8 mouse cellular contexts compared by ENCODE assay signal in genomic region chr13:69509391-69510244, GRCm38 (mm10). TPM values are rescaled to one million over a fixed set of nuclear protein-coding genes. Genes with fewer than 3 reads are reported as not detected.
DNase-seq lines count a peak whose midpoint lies in the region; ATAC-seq lines count a peak whose summit lies in the region.

No protein-coding gene starts in this region.

- H3K27me3 ChIP-seq in hindbrain, embryonic 11.5 days (ENCODE audit: control insufficient read depth, insufficient read depth, low read length), result no peaks in the 10 kb centered on the region
- no peaks in the 10 kb centered on the region for H3K27me3 ChIP-seq in hindbrain, embryonic 10.5 days (ENCODE audit: insufficient read depth, poor library complexity, severe bottlenecking)
- H3K27me3 ChIP-seq in embryonic facial prominence, embryonic 14.5 days (replicated peaks; ENCODE audit: control insufficient read depth, insufficient read depth, low read length), result no peaks in the 10 kb centered on the region
- no peaks in the 10 kb centered on the region for H3K27me3 ChIP-seq in lung, embryonic 16.5 days (ENCODE audit: control insufficient read depth, insufficient read depth, low read depth, low read length)
- no peaks in the 10 kb centered on the region for H3K27me3 ChIP-seq in stomach, embryonic 16.5 days (ENCODE audit: control insufficient read depth, insufficient read depth, low read length)

- no peaks in the 10 kb centered on the region for H3K9me3 ChIP-seq in hindbrain, embryonic 11.5 days (ENCODE audit: control insufficient read depth, low read length)
- H3K9me3 ChIP-seq in hindbrain, embryonic 10.5 days, result no peaks in the 10 kb centered on the region
- H3K9me3 ChIP-seq in embryonic facial prominence, embryonic 14.5 days (ENCODE audit: control insufficient read depth, low read length), result no peaks in the 10 kb centered on the region
- H3K9me3 ChIP-seq in lung, embryonic 16.5 days (ENCODE audit: control insufficient read depth, low read length), result no peaks in the 10 kb centered on the region
- H3K9me3 ChIP-seq in stomach, embryonic 16.5 days (replicated peaks; ENCODE audit: control insufficient read depth, low read length), result no peaks in the 10 kb centered on the region

- no peak overlapping the region for H3K9ac ChIP-seq in hindbrain, embryonic 11.5 days (ENCODE audit: low read depth, low read length)
- no peak overlapping the region for H3K9ac ChIP-seq in embryonic facial prominence, embryonic 14.5 days (ENCODE audit: low read depth, low read length)
- H3K9ac ChIP-seq in lung, embryonic 16.5 days (ENCODE audit: low read length), result no peak overlapping the region
- no peak overlapping the region for H3K9ac ChIP-seq in stomach, embryonic 16.5 days (ENCODE audit: low read length)

- no peaks in the 10 kb centered on the region for H3K4me1 ChIP-seq in hindbrain, embryonic 11.5 days (replicated peaks; ENCODE audit: control insufficient read depth, insufficient read depth, low read length)
- H3K4me1 ChIP-seq in hindbrain, embryonic 10.5 days (replicated peaks), result no peaks in the 10 kb centered on the region
- no peaks in the 10 kb centered on the region for H3K4me1 ChIP-seq in embryonic facial prominence, embryonic 14.5 days (ENCODE audit: control insufficient read depth, insufficient read depth, low read length)
- H3K4me1 ChIP-seq in lung, embryonic 16.5 days (replicated peaks; ENCODE audit: control insufficient read depth, insufficient read depth, low read length), result no peaks in the 10 kb centered on the region
- no peaks in the 10 kb centered on the region for H3K4me1 ChIP-seq in stomach, embryonic 16.5 days (ENCODE audit: control insufficient read depth, insufficient read depth, low read length)

- peaks cover 8% of the 10 kb centered on the region; the same call in 1 of the 2 replicates for H3K36me3 ChIP-seq in hindbrain, embryonic 11.5 days (ENCODE audit: control insufficient read depth, insufficient read depth, low read length)
- H3K36me3 ChIP-seq in hindbrain, embryonic 10.5 days, result peaks cover 87% of the 10 kb centered on the region
- H3K36me3 ChIP-seq in embryonic facial prominence, embryonic 14.5 days (ENCODE audit: control insufficient read depth, insufficient read depth, low read length), result peaks cover 75% of the 10 kb centered on the region
- H3K36me3 ChIP-seq in lung, embryonic 16.5 days (ENCODE audit: control insufficient read depth, insufficient read depth, low read length), result peaks cover 41% of the 10 kb centered on the region
- H3K36me3 ChIP-seq in stomach, embryonic 16.5 days (ENCODE audit: control insufficient read depth, insufficient read depth, low read length), result peaks cover 9% of the 10 kb centered on the region

- H3K4me3 ChIP-seq in hindbrain, embryonic 11.5 days (ENCODE audit: low read depth, low read length), result no peak overlapping the region
- no peak overlapping the region for H3K4me3 ChIP-seq in hindbrain, embryonic 10.5 days
- no peak overlapping the region for H3K4me3 ChIP-seq in embryonic facial prominence, embryonic 14.5 days (ENCODE audit: low read depth, low read length)
- H3K4me3 ChIP-seq in lung, embryonic 16.5 days (ENCODE audit: low read length), result no peak overlapping the region
- H3K4me3 ChIP-seq in stomach, embryonic 16.5 days (replicated peaks; ENCODE audit: low read length), result no peak overlapping the region

- DNase-seq in hindbrain, embryonic 11.5 days (ENCODE audit: low spot score), result peak; percentile 51
- DNase-seq in hindbrain, embryonic 10.5 days (ENCODE audit: low spot score), result no peak
- peak; percentile 36 for DNase-seq in ES-CJ7 (ENCODE audit: low read depth, low spot score)
- peak; percentile 85 for DNase-seq in embryonic facial prominence, embryonic 14.5 days (ENCODE audit: low spot score)
- no peak for DNase-seq in testis, postnatal 14 days (ENCODE audit: low spot score)
- no peak for DNase-seq in thymus, postnatal 4 days

- 66% methylated on average over 9 of the region's 9 CpGs for WGBS in hindbrain, embryonic 11.5 days
- 68% methylated on average over 9 of the region's 9 CpGs for WGBS in hindbrain, embryonic 10.5 days
- 53% methylated on average over 9 of the region's 9 CpGs for WGBS in embryonic facial prominence, embryonic 14.5 days
- 61% methylated on average over 9 of the region's 9 CpGs for WGBS in lung, embryonic 16.5 days
- WGBS in stomach, embryonic 16.5 days, result 60% methylated on average over 9 of the region's 9 CpGs

- no peak overlapping the region for H3K27ac ChIP-seq in hindbrain, embryonic 11.5 days (ENCODE audit: low read depth, low read length)
- H3K27ac ChIP-seq in hindbrain, embryonic 10.5 days, result no peak overlapping the region
- H3K27ac ChIP-seq in embryonic facial prominence, embryonic 14.5 days (replicated peaks; ENCODE audit: low read depth, low read length), result no peak overlapping the region
- H3K27ac ChIP-seq in lung, embryonic 16.5 days (ENCODE audit: low read length), result no peak overlapping the region
- no peak overlapping the region for H3K27ac ChIP-seq in stomach, embryonic 16.5 days (ENCODE audit: low read length)

- no peak overlapping the region for H3K4me2 ChIP-seq in hindbrain, embryonic 11.5 days (replicated peaks; ENCODE audit: low read depth, low read length)
- H3K4me2 ChIP-seq in embryonic facial prominence, embryonic 14.5 days (ENCODE audit: low read depth, low read length), result no peak overlapping the region
- H3K4me2 ChIP-seq in lung, embryonic 16.5 days (ENCODE audit: low read depth, low read length), result no peak overlapping the region
- H3K4me2 ChIP-seq in stomach, embryonic 16.5 days (ENCODE audit: low read depth, low read length), result no peak overlapping the region

- peak; percentile 73 for ATAC-seq in hindbrain, embryonic 11.5 days (ENCODE audit: low FRiP score)
- ATAC-seq in embryonic facial prominence, embryonic 14.5 days (ENCODE audit: low read depth), result peak; percentile 79
- ATAC-seq in lung, embryonic 16.5 days (ENCODE audit: low read depth), result peak; percentile 61
- peak; percentile 67; the same call in 1 of the 2 replicates for ATAC-seq in stomach, embryonic 16.5 days (ENCODE audit: insufficient read depth, low FRiP score)

RNA-seq across cellular contexts. Expression of gene Nsun2, which starts 23.9 kb away (rescaled TPM):
- 114 and 134 TPM in 2 replicates for polyA plus RNA-seq in hindbrain, embryonic 11.5 days (2014; fragmentation: Nextera tagmentation; extraction: Ambion mirVana)
- 98.7 and 141 TPM in 2 replicates for polyA plus RNA-seq in hindbrain, embryonic 10.5 days (2016; fragmentation: Nextera tagmentation; extraction: Ambion mirVana)
- 112 and 128 TPM in 2 replicates for polyA plus RNA-seq in embryonic facial prominence, embryonic 14.5 days (2014; fragmentation: Nextera tagmentation; extraction: Ambion mirVana)
- 86.6 and 89.2 TPM in 2 replicates for polyA plus RNA-seq in lung, embryonic 16.5 days (2015; fragmentation: Nextera tagmentation; extraction: Ambion mirVana)
- polyA plus RNA-seq in stomach, embryonic 16.5 days (2015; fragmentation: Nextera tagmentation; extraction: Ambion mirVana), result 108 and 114 TPM in 2 replicates

RNA-seq across cellular contexts. Expression of gene Tent4a, which starts 24.8 kb away (rescaled TPM):
- 8.4 and 8.8 TPM in 2 replicates for polyA plus RNA-seq in hindbrain, embryonic 11.5 days (2014; fragmentation: Nextera tagmentation; extraction: Ambion mirVana)
- polyA plus RNA-seq in hindbrain, embryonic 10.5 days (2016; fragmentation: Nextera tagmentation; extraction: Ambion mirVana), result 4.8 TPM in 2 replicates
- polyA plus RNA-seq in embryonic facial prominence, embryonic 14.5 days (2014; fragmentation: Nextera tagmentation; extraction: Ambion mirVana), result 7.7 and 7.8 TPM in 2 replicates
- 5.0 and 5.1 TPM in 2 replicates for polyA plus RNA-seq in lung, embryonic 16.5 days (2015; fragmentation: Nextera tagmentation; extraction: Ambion mirVana)
- polyA plus RNA-seq in stomach, embryonic 16.5 days (2015; fragmentation: Nextera tagmentation; extraction: Ambion mirVana), result 4.3 and 4.8 TPM in 2 replicates

Comparison
In these comparisons a context has a peak if more than half of its experiments do, and no peak if none do; other contexts are left out.
1. DNase-seq: peak in hindbrain, embryonic 11.5 days (single experiment), ES-CJ7 (single experiment) and embryonic facial prominence, embryonic 14.5 days (single experiment); none in hindbrain, embryonic 10.5 days (single experiment), testis, postnatal 14 days (single experiment) and thymus, postnatal 4 days (single experiment).
2. Peak in every context shown above with its lines, with median percentiles within 50 percentile points of each other: ATAC-seq.